Mouse (Mus musculus) embryonic facial prominence, embryonic 10.5 days (tissue): ENCODE measurements around the gene Frs3. TPM values are rescaled to one million over a fixed set of nuclear protein-coding genes. Genes with fewer than 3 reads are reported as not detected.

Source experiments
- DNase-seq: peaks from one replicate; pipeline ENCODE4 v3.0.0-alpha.2; 2017; ENCODE audit warnings: low spot score
- H3K27ac ChIP-seq: fragments of 300-500 bp; sonication (generic); replicated peaks from 2 replicates; pipeline ENCODE4 v1.5.1; 2016; ENCODE audit warnings: mild to moderate bottlenecking
- H3K27me3 ChIP-seq: fragments of 300-500 bp; sonication (generic); replicated peaks from 2 replicates; pipeline ENCODE4 v1.6.1; 2016; ENCODE audit warnings: low read depth, mild to moderate bottlenecking; ENCODE audit not compliant: poor library complexity, severe bottlenecking
- H3K36me3 ChIP-seq: fragments of 300-500 bp; sonication (generic); replicated peaks from 2 replicates; pipeline ENCODE4 v1.6.1; 2016; ENCODE audit warnings: mild to moderate bottlenecking, moderate library complexity
- H3K4me1 ChIP-seq: fragments of 300-500 bp; sonication (generic); 2 replicates; pipeline ENCODE4 v1.6.1; 2016
- H3K4me3 ChIP-seq: fragments of 300-500 bp; sonication (generic); 2 replicates; pipeline ENCODE4 v1.5.1; 2016; ENCODE audit warnings: mild to moderate bottlenecking, moderate library complexity
- H3K9me3 ChIP-seq: fragments of 300-500 bp; sonication (generic); 2 replicates; pipeline ENCODE4 v1.6.1; 2016; ENCODE audit warnings: mild to moderate bottlenecking
- WGBS: fragments of 180-500 bp; shearing (Covaris S2); methylation state at CpG from one replicate; pipeline ENCODE4 v1.1.7; 2016; 5-methylcytosine and 5-hydroxymethylcytosine counted together
- polyA plus RNA-seq: library from polyadenylated mRNA; unstranded; fragments of >200 nt; fragmentation: Nextera tagmentation; extraction: Ambion mirVana; gene quantifications from 2 replicates; pipeline ENCODE4 v1.2.1, GENCODE M21; 2016

Frs3 gene
- polyA plus RNA-seq, 1 experiment from 2014 or later, result 7.3 TPM

DNA sequence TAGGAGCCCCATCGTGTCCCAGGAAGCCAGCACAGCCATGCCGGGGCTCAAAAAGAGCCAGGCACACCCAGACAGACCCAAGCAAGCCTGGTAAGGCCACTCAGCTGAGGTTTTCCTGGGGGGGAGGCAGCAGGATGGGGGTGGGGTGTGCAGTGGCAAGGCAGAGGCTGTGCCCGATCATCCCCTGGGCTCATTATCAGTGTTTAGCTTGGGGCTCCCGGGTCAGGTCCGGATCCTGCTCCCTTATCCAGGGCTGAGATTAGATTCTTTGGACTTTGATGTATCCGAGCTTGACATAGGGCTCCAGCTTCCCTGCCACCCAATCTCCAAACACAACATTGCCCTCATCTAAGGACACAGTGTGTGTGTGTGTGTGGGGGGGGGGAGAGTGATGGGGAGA lies 23.1 kb downstream of the Frs3 start:
- no peak overlapping the region for H3K4me3 ChIP-seq
- WGBS, result 68% methylated on average over 6 of the region's 6 CpGs
- no peaks in the 10 kb centered on the region for H3K9me3 ChIP-seq
- DNase-seq, result no peak
- H3K27me3 ChIP-seq, result 0 out of 2 replicates have a peak, but pooled peaks cover 13% of the 10 kb centered on the region
- peaks cover 8% of the 10 kb centered on the region for H3K4me1 ChIP-seq
- H3K27ac ChIP-seq, result no peak overlapping the region
- H3K36me3 ChIP-seq, result no peaks in the 10 kb centered on the region

GRCm38 (mm10) chr17:47712889-47713571 lies 24.2 kb downstream of the Frs3 start:
- Histone ChIP-seq H3K27me3 (0 out of 2 replicates have a peak, but pooled peaks cover 13% of the 10 kb centered on the region), H3K9me3 (no peaks in the 10 kb centered on the region), H3K4me3 (no peak overlapping the region), H3K27ac (no peak overlapping the region), H3K36me3 (no peaks in the 10 kb centered on the region), H3K4me1 (peaks cover 7% of the 10 kb centered on the region; the same call in 1 of the 2 replicates)
- no peak for DNase-seq
- WGBS, result 50% methylated on average over 12 of the region's 22 CpGs

- Histone ChIP-seq H3K9me3 (no peaks in the 10 kb centered on the region), H3K4me3 (no peak overlapping the region), H3K27me3 (0 out of 2 replicates have a peak, but pooled peaks cover 13% of the 10 kb centered on the region), H3K36me3 (no peaks in the 10 kb centered on the region), H3K27ac (no peak overlapping the region), H3K4me1 (peaks cover 7% of the 10 kb centered on the region; the same call in 1 of the 2 replicates)
- WGBS, result 57% methylated on average over 3 of the region's 3 CpGs
- DNase-seq, result no peak
Measured at GRCm38 (mm10) chr17:47715037-47715436, 26.2 kb downstream of the Frs3 start.

GRCm38 (mm10) chr17:47721183-47721582 lies 32.4 kb downstream of the Frs3 start:
- no peaks in the 10 kb centered on the region for H3K9me3 ChIP-seq
- no peak overlapping the region for H3K4me3 ChIP-seq
- H3K36me3 ChIP-seq, result no peaks in the 10 kb centered on the region
- no peak overlapping the region for H3K27ac ChIP-seq
- 88% methylated on average over 4 of the region's 4 CpGs for WGBS
- H3K27me3 ChIP-seq, result no peaks in the 10 kb centered on the region
- 0 out of 2 replicates have a peak, but pooled peaks cover 3% of the 10 kb centered on the region for H3K4me1 ChIP-seq
- DNase-seq, result no peak

DNA sequence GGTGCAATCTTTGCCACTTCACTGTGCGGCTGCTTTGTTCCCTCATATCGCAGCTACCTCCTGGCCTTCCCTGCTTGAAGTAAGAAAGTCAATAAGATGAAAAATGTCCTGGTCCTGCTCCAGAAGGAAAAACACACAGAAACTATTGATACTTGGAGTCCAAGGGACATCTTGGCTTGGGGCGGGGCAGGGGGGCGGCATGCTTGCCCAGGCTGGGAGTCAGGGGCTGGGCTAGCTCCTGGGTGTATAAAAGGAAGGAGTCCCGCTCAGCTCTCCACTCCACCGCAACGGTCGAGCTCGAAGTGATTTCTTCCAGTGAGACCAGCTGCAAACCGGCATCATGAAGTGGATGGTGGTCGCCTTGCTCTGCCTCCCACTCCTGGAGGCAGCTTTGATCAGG lies 37.7 kb downstream of the Frs3 start, which contains the start of gene Pgc:
TSS of gene Pgc (plus strand) at position 277 of the 400 bp plus-strand sequence.
- DNase-seq, result no peak
- WGBS, result 83% methylated on average over 11 of the region's 11 CpGs
- Histone ChIP-seq H3K36me3 (no peaks in the 10 kb centered on the region), H3K27ac (no peak within 1 kb of the TSS), H3K4me3 (no peak within 1 kb of the TSS), H3K27me3 (no peaks in the 10 kb centered on the region), H3K4me1 (peaks cover 12% of the 10 kb centered on the region; the same call in 1 of the 2 replicates), H3K9me3 (no peaks in the 10 kb centered on the region)

GRCm38 (mm10) chr17:47730633-47731575 lies 42.1 kb downstream of the Frs3 start:
- DNase-seq, result no peak

GRCm38 (mm10) chr17:47735553-47736100 lies 46.8 kb downstream of the Frs3 start:
- H3K4me1 ChIP-seq, result peaks cover 44% of the 10 kb centered on the region
- no peaks in the 10 kb centered on the region for H3K36me3 ChIP-seq
- no peak overlapping the region for H3K4me3 ChIP-seq
- H3K9me3 ChIP-seq, result no peaks in the 10 kb centered on the region
- H3K27me3 ChIP-seq, result peaks cover 40% of the 10 kb centered on the region
- DNase-seq, result no peak
- no peak overlapping the region for H3K27ac ChIP-seq
- 72% methylated on average over 14 of the region's 14 CpGs for WGBS

More at GRCm38 (mm10) chr17:47730633-47731575, 42.1 kb downstream of the Frs3 start:
- Histone ChIP-seq H3K4me1 (peaks cover 16% of the 10 kb centered on the region; the same call in 1 of the 2 replicates), H3K36me3 (no peaks in the 10 kb centered on the region), H3K4me3 (no peak overlapping the region), H3K27me3 (peaks cover 2% of the 10 kb centered on the region; the same call in 1 of the 2 replicates), H3K27ac (no peak overlapping the region; the same call in 1 of the 2 replicates), H3K9me3 (no peaks in the 10 kb centered on the region)
- WGBS, result 53% methylated on average over 24 of the region's 24 CpGs

DNA sequence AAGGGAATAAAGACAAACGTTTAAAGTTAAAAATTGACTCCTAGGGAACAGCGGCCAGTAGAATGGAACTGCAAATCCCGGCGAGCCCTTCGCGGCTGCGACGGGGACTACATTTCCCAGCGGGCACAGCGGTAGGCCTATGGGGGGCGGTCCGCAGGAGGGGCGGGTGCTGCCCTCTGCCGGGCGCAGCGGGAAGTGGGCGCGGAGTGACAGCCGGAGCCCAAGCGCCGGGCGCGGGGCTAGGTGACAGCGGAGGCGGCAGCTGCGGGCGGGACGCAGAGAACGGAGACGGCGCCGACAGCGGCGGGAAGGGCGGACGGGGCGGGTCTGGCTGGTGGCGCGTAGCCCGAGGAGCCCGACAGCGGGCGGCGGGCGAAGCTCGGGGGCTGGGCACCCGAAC lies 48.0 kb downstream of the Frs3 start, which contains the start of gene Tfeb:
TSS of gene Tfeb (plus strand) at position 175 of the 400 bp plus-strand sequence.
- peaks cover 53% of the 10 kb centered on the region for H3K27me3 ChIP-seq
- no peaks in the 10 kb centered on the region for H3K9me3 ChIP-seq
- under 1% methylated on average over 47 of the region's 47 CpGs for WGBS
- no peaks in the 10 kb centered on the region for H3K36me3 ChIP-seq
- H3K27ac ChIP-seq, result peak within 1 kb of the TSS; percentile 76
- peak within 1 kb of the TSS; percentile 77 for H3K4me3 ChIP-seq
- DNase-seq, result peak; percentile 96
- H3K4me1 ChIP-seq, result peaks cover 39% of the 10 kb centered on the region

- peak; percentile 78 for DNase-seq
- Histone ChIP-seq H3K4me1 (peaks cover 39% of the 10 kb centered on the region), H3K27ac (peak overlapping the region; percentile 76), H3K27me3 (peaks cover 53% of the 10 kb centered on the region), H3K4me3 (peak overlapping the region; percentile 77), H3K36me3 (no peaks in the 10 kb centered on the region), H3K9me3 (no peaks in the 10 kb centered on the region)
- WGBS, result under 1% methylated on average over 59 of the region's 60 CpGs
Measured at GRCm38 (mm10) chr17:47737271-47738065, 48.6 kb downstream of the Frs3 start.

DNA sequence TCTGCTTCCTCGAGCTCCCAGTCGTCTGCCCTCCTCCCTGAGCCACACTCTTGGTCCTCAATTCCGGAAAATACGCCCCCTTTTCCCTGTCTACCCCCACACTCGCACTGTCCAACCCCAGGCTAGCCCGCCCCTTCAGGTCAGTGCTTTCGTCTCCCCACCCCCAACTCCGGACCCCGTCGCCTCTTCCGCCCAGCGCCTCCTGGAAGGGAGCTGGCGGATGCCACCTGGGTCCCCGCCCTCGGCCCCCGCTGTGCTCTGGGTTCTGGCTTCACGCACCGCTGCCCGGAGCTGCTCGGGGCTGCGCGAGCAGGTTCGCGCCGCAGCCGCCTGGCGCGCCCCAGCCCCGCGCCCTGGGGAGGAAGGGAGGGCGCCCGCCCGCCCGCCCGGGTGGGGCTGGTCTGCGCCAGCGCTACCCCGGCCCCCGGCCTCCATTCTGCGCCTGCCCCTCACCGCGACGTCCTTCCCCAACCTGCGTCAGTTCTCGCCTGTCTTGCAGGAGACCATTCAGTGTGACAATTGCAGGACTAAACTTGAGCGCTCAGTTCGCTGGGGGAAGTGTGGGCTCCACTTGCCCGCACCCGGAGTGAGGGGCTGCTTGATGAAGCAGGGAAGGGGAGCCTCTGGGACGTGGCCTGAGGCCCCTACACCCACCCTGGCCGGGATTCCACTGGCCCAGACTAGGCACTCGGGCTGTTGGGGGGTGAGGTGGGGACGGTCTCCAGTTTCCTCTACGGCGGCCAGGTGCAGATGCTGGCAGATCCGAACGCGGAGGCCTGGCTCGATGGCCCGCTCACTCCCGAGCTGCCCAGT lies 49.4 kb downstream of the Frs3 start:
- under 1% methylated on average over 61 of the region's 61 CpGs for WGBS
- H3K4me1 ChIP-seq, result peaks cover 39% of the 10 kb centered on the region
- H3K4me3 ChIP-seq, result peak overlapping the region; percentile 77
- no peaks in the 10 kb centered on the region for H3K36me3 ChIP-seq
- H3K27me3 ChIP-seq, result peaks cover 53% of the 10 kb centered on the region
- peak overlapping the region; percentile 76 for H3K27ac ChIP-seq
- DNase-seq, result peak; percentile 57
- H3K9me3 ChIP-seq, result no peaks in the 10 kb centered on the region
